Mouse (Mus musculus): ENCODE measurements around the gene Snx22.

GRCm38 (mm10) chr9:66060308-66060647 lies 9.2 kb downstream of the Snx22 start:
- TF ChIP-seq ZNF384 (IDR thresholded peaks at IDR 0.05; ENCODE audit: low read depth, low read length) (no peak), MAFK (IDR thresholded peaks at IDR 0.05; ENCODE audit: insufficient read depth, low read depth, low read length) (no peak), CHD2 (IDR thresholded peaks at IDR 0.05; ENCODE audit: low read depth, low read length) (no peak)

All from ES-E14 (cell line).